Mouse (Mus musculus) E14TG2a.4 (cell line): ENCODE data around the gene Golga2.

Source experiments
- H3K27me3 ChIP-seq: 2 replicates; pipeline ENCODE4 v1.6.1; 2014; ENCODE audit warnings: low read length, control low read depth; ENCODE audit not compliant: insufficient read depth
- H3K36me3 ChIP-seq: 2 replicates; pipeline ENCODE4 v1.6.1; 2014; ENCODE audit warnings: low read length, control low read depth; ENCODE audit not compliant: insufficient read depth
- H3K4me1 ChIP-seq: replicated peaks from 2 replicates; pipeline ENCODE4 v1.6.1; 2014; ENCODE audit warnings: low read depth, low read length, control low read depth
- H3K4me3 ChIP-seq: replicated peaks from 2 replicates; pipeline ENCODE4 v1.5.1; 2014; ENCODE audit warnings: mild to moderate bottlenecking, low read length
- H3K9me3 ChIP-seq: 2 replicates; pipeline ENCODE4 v1.6.1; 2014; ENCODE audit warnings: low read length, control low read depth
- CTCF ChIP-seq: conservative IDR thresholded peaks from 2 replicates; pipeline ENCODE4 v1.5.1; 2014; ENCODE audit warnings: low read length
- NANOG ChIP-seq: IDR thresholded peaks from 2 replicates; pipeline ENCODE4 v1.6.1; 2014; ENCODE audit warnings: borderline replicate concordance, low read length, mixed read lengths
- POU5F1 ChIP-seq: IDR thresholded peaks from 2 replicates; pipeline ENCODE4 v1.6.1; 2014; ENCODE audit warnings: low read length, borderline replicate concordance

The Golga2 gene

DNA sequence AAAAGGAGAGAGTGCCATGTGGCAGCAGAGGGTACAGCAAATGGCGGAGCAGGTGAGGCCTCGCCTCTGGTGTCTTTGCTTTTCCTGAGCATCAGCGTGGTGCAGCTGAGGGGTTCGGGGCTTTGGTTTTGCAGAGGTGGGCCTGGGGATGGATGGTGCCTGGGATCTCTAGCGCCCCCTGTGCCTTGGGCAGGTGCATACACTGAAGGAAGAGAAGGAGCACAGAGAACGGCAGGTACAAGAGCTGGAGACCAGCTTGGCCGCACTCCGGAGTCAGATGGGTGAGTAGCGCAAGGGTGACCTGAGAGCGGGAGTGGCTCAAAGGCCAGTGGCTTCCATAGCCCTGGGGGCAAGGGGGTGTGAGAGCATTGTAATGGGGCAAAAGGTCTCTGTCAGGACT is 15.8 kb downstream of the Golga2 start:
- Histone ChIP-seq H3K36me3 (peaks cover 100% of the 10 kb centered on the region), H3K27me3 (no peaks in the 10 kb centered on the region), H3K4me1 (peaks cover 64% of the 10 kb centered on the region), H3K4me3 (no peak overlapping the region), H3K9me3 (no peaks in the 10 kb centered on the region)
- TF ChIP-seq CTCF, result peak; percentile 37
- no peak for TF ChIP-seq POU5F1
- TF ChIP-seq NANOG, result no peak

DNA sequence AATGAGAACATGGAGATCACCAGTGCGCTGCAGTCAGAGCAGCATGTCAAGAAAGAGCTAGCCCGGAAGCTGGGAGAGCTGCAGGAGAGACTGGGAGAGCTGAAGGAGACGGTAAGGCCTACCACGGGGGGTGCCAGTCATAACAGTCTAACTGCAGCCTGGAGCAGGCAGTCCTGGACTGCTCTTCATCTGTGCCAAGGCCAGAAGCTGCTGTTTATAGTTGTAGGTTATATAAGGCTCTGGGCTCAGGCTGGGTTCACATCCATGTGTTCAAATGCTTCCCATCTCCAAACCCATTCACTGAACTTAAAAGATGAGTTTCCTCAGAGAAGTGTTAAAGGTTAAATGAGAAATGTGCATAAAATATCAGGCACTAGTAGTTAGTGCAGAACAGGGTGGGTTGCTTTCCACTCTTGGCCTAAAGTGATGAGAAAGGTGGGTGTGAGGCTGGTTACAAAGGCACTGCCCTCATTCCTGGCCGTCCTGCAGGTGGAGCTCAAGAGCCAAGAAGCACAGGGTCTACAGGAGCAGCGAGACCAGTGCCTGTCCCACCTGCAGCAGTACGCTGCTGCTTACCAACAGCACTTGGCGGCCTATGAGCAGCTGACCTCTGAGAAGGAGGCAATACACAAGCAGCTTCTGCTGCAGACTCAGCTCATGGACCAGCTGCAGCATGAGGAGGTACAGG is 17.1 kb downstream of the Golga2 start:
- Histone ChIP-seq H3K4me1 (peaks cover 57% of the 10 kb centered on the region), H3K36me3 (peaks cover 99% of the 10 kb centered on the region), H3K4me3 (no peak overlapping the region), H3K27me3 (no peaks in the 10 kb centered on the region), H3K9me3 (no peaks in the 10 kb centered on the region)
- no peak for TF ChIP-seq NANOG
- peak; percentile 69 for TF ChIP-seq CTCF

DNA sequence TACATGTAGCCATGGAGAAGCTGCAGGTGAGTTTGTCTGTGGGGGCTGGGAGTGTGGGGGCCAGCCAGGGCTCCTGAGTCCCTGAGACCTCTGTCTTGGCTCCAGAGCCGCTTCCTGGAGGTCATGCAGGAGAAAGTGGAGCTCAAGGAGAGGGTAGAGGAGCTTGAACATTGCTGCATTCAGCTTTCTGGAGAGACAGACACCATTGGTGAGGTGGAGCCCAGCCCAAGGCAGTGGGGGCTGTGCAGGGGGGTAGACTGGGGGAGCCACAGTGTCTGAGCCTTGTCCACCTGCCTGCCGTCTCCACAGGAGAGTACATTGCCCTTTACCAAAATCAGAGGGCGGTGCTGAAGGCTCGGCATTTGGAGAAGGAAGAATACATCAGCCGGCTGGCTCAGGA is 18.5 kb downstream of the Golga2 start:
- Histone ChIP-seq H3K9me3 (no peaks in the 10 kb centered on the region), H3K27me3 (peaks cover 3% of the 10 kb centered on the region; the same call in 1 of the 2 replicates), H3K4me3 (no peak overlapping the region), H3K36me3 (peaks cover 99% of the 10 kb centered on the region), H3K4me1 (peaks cover 59% of the 10 kb centered on the region)
- TF ChIP-seq CTCF (no peak), NANOG (no peak), POU5F1 (no peak)

DNA sequence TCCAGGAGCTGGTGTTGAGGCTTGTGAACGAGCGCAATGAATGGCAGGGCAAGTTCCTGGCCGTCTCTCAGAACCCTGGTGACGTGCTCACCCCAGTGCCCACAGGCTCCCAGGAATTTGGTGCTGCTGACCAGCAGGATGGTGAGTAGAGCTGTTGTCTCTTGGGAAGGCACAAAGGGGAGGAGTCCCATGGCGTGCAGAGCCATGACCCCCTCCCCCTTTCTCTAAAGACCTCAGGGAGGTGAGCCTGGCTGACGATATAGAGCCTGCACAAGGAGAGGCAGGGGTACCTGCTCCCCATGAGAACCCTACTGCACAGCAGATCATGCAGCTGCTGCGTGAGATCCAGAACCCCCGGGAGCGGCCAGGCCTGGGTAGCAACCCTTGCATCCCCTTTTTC is 19.0 kb downstream of the Golga2 start:
- Histone ChIP-seq H3K27me3 (peaks cover 7% of the 10 kb centered on the region), H3K4me3 (no peak overlapping the region), H3K9me3 (no peaks in the 10 kb centered on the region), H3K36me3 (peaks cover 96% of the 10 kb centered on the region), H3K4me1 (peaks cover 62% of the 10 kb centered on the region)
- no peak for TF ChIP-seq NANOG
- no peak for TF ChIP-seq CTCF
- no peak for TF ChIP-seq POU5F1

DNA sequence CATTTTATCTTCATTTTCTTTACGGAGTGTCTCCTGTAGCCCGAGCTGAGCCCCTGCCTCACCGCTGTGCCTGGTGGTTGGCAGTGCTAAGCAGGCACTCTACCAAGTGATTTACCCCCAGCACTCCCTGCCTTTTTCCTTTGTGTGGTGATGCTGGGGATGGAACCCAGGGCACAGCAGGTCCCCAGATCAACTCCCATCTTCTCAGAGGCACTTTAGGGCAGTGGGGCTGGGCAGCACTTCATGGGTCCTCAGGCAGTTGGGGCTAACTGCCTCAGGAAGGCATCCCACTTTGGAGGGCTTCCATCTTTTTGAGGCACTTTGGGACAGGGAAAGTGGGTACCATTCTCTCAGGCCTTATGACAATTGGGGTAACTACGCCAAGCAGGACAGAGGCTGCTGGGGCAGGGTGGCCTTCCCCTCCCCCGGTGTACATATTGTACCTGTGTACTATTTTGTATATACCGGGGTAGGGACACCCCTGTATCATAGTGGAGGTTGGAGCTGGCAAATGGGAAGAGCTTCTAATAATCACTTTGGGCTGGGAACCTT is 20.1 kb downstream of the Golga2 start:
- H3K9me3 ChIP-seq, result no peaks in the 10 kb centered on the region
- no peak for TF ChIP-seq POU5F1

DNA sequence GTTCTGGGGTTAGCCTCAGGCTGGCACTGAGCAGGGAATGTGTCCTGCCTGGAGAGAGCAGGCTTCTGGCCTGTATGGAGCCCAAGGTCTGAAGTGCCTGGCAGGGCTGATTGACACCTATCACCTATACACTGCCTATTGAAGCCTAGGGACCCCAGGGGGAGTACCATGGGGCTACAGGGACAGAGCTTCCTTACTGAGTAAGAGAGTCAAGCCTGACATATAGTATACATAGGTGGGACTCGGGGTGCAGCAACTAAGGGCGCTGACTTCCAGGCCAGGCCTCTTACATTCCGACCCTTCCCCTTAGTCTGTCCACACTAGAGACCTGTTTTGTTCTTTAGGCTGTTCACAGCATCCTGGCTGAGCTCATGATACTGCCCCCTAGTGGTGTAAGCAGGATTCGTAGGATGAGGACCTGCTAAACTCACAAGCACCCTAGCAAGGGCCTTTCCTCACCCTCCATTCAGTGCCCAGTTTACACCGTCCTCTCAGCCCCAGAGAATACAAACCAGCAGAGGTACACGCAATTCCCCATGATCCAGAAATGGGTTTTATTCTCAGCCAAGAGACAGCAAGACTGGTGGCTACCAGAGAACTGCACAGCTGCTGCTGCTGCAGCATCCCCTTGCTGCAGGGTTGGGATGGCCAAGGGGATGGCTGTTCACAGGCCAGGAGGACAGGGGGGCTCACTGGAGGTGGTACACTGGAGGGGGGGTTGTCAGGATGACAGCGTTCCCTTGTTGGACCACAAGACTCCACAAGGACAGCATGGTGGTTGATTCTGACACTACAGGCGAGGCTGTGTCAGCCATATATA is 21.0 kb downstream of the Golga2 start:
- H3K4me1 ChIP-seq, result peaks cover 60% of the 10 kb centered on the region
- H3K36me3 ChIP-seq, result peaks cover 77% of the 10 kb centered on the region
- no peaks in the 10 kb centered on the region for H3K9me3 ChIP-seq
- no peak overlapping the region for H3K4me3 ChIP-seq
- H3K27me3 ChIP-seq, result peaks cover 19% of the 10 kb centered on the region
- TF ChIP-seq NANOG (no peak), CTCF (peak; percentile 89)

More for the DNA sequence above, 20.1 kb downstream of the Golga2 start:
- H3K4me1 ChIP-seq, result peaks cover 64% of the 10 kb centered on the region
- peaks cover 85% of the 10 kb centered on the region for H3K36me3 ChIP-seq
- H3K4me3 ChIP-seq, result no peak overlapping the region
- H3K27me3 ChIP-seq, result peaks cover 14% of the 10 kb centered on the region

DNA sequence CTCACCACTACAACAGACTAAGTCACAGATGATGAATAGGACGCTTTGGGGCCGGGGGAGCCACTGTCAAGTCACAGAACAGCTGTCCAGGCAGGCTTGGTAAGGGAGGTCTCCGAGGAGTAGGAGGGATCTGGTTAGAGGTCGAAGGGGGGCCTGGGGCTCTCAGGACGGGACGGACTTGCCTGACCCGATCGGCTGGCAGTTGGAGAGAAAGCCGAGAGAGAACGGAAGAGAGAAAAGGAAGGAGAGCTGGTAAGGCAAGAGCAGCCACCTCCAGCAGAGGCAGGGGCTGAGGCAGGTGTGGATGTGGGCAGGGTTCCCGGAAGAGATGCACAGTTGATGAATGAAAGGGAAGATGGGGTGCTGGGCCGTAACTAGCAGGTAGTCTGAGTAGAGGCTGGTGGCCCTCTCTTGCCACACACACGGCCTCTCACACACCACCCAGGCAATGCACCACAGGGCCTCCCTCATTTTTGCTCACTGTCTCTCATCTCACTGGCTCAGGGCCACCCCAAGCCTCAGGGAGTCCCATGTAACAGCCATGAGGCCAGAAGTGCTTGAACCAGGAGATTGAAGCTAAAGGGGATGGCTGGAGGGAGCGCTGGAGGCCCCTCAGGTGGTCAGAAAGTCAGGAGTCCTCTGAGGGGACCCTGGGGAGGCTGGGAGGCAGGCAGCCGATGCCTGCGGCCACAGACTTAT is 21.8 kb downstream of the Golga2 start:
- Histone ChIP-seq H3K4me1 (peaks cover 55% of the 10 kb centered on the region), H3K36me3 (peaks cover 68% of the 10 kb centered on the region), H3K9me3 (no peaks in the 10 kb centered on the region), H3K4me3 (no peak overlapping the region), H3K27me3 (peaks cover 23% of the 10 kb centered on the region)
- no peak for TF ChIP-seq NANOG
- TF ChIP-seq CTCF, result no peak
- no peak for TF ChIP-seq POU5F1

DNA sequence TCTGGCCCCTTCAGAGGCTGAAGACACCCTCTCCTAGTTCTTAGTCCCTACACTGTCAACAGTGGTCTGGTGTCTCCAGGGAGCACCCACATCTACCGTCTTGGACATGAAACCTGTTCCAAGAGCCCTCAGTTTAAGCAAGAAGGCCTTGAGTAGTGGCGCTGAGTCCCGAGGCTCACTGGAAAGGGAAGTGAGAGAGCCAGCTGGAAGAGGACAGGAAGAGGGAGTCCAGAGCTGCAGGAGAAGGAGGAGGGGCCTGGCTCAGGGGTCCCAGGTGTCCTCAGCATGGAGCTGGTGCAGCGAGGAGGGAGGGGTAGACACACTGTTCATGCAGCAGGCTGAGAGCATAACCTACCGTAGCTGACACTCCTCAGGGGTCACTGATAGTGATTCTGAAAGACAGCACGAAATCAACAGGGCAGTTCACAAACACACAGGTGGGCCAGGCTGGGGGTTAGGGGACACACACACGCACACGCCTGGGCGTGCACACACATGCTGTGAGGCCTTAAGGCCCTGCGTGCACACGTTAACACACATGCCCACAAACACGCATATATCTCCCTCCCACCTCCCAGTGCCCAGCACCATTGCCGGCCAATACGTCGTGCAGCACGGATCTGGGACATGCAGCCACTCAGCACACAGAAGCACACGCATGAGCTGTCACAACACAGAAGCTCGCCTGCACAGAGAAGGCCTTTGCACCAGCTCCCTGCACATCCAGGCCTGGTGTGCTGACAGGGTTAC is 23.1 kb downstream of the Golga2 start:
- H3K36me3 ChIP-seq, result peaks cover 56% of the 10 kb centered on the region
- H3K4me3 ChIP-seq, result no peak overlapping the region
- no peak for TF ChIP-seq NANOG
- no peak for TF ChIP-seq CTCF
- peaks cover 54% of the 10 kb centered on the region for H3K4me1 ChIP-seq
- no peaks in the 10 kb centered on the region for H3K9me3 ChIP-seq
- H3K27me3 ChIP-seq, result peaks cover 29% of the 10 kb centered on the region
